Comparison of ENCODE assay signal across 10 mouse cellular contexts in the genomic region with DNA sequence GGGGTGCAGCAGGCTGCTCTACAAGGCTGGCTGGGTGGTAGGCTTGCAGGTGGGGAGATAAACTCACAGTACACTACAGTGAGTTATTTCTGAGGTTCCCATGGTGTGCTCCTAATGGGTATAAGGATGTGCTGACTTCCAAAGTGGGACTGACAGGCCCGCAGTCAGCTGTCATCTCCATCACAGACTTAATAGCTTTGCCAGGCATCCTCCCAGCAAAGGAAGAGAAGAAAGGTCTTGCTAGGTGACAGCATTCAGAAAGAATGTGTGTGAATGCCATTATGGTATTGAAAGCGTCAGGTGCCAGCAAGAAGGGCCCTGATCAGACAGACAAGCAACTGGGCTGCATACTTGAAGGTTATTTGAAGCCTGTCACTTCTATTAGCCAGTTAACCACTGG.
DNase-seq lines count a peak whose midpoint lies in the region; ATAC-seq lines count a peak whose summit lies in the region.
"Had no signal": no experiment of that assay in that cellular context is flagged by ENCODE, and none has a peak within 500 bp of the region (broad histone marks: within the 10 kb centered on the region; RNA-seq: fewer than 3 reads in every experiment).

No protein-coding gene starts in this region.

- H3K27ac ChIP-seq in limb, embryonic 13.5 days, result peak overlapping the region; percentile 23; the same call in 1 of the 2 replicates
- H3K27ac ChIP-seq in limb, embryonic 10.5 days, result no peak overlapping the region
- H3K27ac ChIP-seq in hindbrain, embryonic 16.5 days (ENCODE audit: low read depth, low read length), result peak overlapping the region; percentile 54
- H3K27ac ChIP-seq: liver, embryonic 15.5 days had no signal

- ATAC-seq in limb, embryonic 13.5 days (ENCODE audit: low FRiP score, low read depth), result peak; percentile 50; the same call in 1 of the 2 replicates
- 0 out of 2 replicates have a peak, but pooled peaks have one; percentile 2 for ATAC-seq in hindbrain, embryonic 16.5 days

- DNase-seq in limb, embryonic 10.5 days (ENCODE audit: low spot score), result no peak
- peak; percentile 60 for DNase-seq in heart, adult 8-10 months (ENCODE audit: low spot score)
- DNase-seq in skeletal muscle tissue, adult 2 months (ENCODE audit: low read depth, low spot score), result peak; percentile 23
- no peak for DNase-seq in layer of hippocampus, postnatal 14 days (ENCODE audit: low spot score in 2 of 2)
- DNase-seq in urinary bladder, postnatal 25 days (ENCODE audit: low spot score), result no peak
- no peak for DNase-seq in frontal cortex, postnatal 36 days (ENCODE audit: low spot score in 2 of 2)
- DNase-seq: thymus, adult 2 months had no signal

- WGBS in limb, embryonic 13.5 days, result 60% methylated on average over 2 of the region's 2 CpGs
- WGBS in limb, embryonic 10.5 days, result 74% methylated on average over 2 of the region's 2 CpGs
- 38% methylated on average over 2 of the region's 2 CpGs for WGBS in hindbrain, embryonic 16.5 days

- no peak overlapping the region for H3K9ac ChIP-seq in limb, embryonic 13.5 days
- H3K9ac ChIP-seq in hindbrain, embryonic 16.5 days (ENCODE audit: low read depth, low read length), result no peak overlapping the region; the same call in 1 of the 2 replicates
- H3K9ac ChIP-seq: liver, embryonic 15.5 days had no signal

- no peak overlapping the region for H3K4me3 ChIP-seq in limb, embryonic 13.5 days
- H3K4me3 ChIP-seq in limb, embryonic 10.5 days, result no peak overlapping the region
- H3K4me3 ChIP-seq in hindbrain, embryonic 16.5 days (ENCODE audit: low read length), result no peak overlapping the region
- H3K4me3 ChIP-seq: liver, embryonic 15.5 days had no signal

- no peaks in the 10 kb centered on the region for H3K36me3 ChIP-seq in limb, embryonic 13.5 days
- no peaks in the 10 kb centered on the region for H3K36me3 ChIP-seq in limb, embryonic 10.5 days
- H3K36me3 ChIP-seq in hindbrain, embryonic 16.5 days (ENCODE audit: control insufficient read depth, insufficient read depth, low read length), result no peaks in the 10 kb centered on the region
- H3K36me3 ChIP-seq: liver, embryonic 15.5 days had no signal

- 0 out of 2 replicates have a peak, but pooled peaks cover 2% of the 10 kb centered on the region for H3K27me3 ChIP-seq in limb, embryonic 13.5 days
- peaks cover 8% of the 10 kb centered on the region; the same call in 1 of the 2 replicates for H3K27me3 ChIP-seq in limb, embryonic 10.5 days (ENCODE audit: low read depth, poor library complexity, severe bottlenecking)
- no peaks in the 10 kb centered on the region for H3K27me3 ChIP-seq in hindbrain, embryonic 16.5 days (replicated peaks; ENCODE audit: control insufficient read depth, insufficient read depth, low read length)
- H3K27me3 ChIP-seq: liver, embryonic 15.5 days had no signal

- H3K9me3 ChIP-seq in limb, embryonic 13.5 days, result no peaks in the 10 kb centered on the region
- no peaks in the 10 kb centered on the region for H3K9me3 ChIP-seq in limb, embryonic 10.5 days (replicated peaks)
- H3K9me3 ChIP-seq in hindbrain, embryonic 16.5 days (ENCODE audit: control insufficient read depth, low read length), result no peaks in the 10 kb centered on the region
- H3K9me3 ChIP-seq: liver, embryonic 15.5 days had no signal

- peaks cover 51% of the 10 kb centered on the region for H3K4me1 ChIP-seq in limb, embryonic 13.5 days
- peaks cover 42% of the 10 kb centered on the region for H3K4me1 ChIP-seq in limb, embryonic 10.5 days
- H3K4me1 ChIP-seq in hindbrain, embryonic 16.5 days (ENCODE audit: control insufficient read depth, insufficient read depth, low read depth, low read length), result peaks cover 42% of the 10 kb centered on the region

- H3K4me2 ChIP-seq in limb, embryonic 13.5 days (replicated peaks), result no peak overlapping the region
- no peak overlapping the region; the same call in 1 of the 2 replicates for H3K4me2 ChIP-seq in hindbrain, embryonic 16.5 days (ENCODE audit: low read length)
- H3K4me2 ChIP-seq: liver, embryonic 15.5 days had no signal

Comparison
In these comparisons a context has a peak if more than half of its experiments do, and no peak if none do; other contexts are left out.
1. DNase-seq: peak in heart, adult 8-10 months (single experiment) and skeletal muscle tissue, adult 2 months (single experiment); none in limb, embryonic 10.5 days (single experiment), layer of hippocampus, postnatal 14 days (0 of 2), urinary bladder, postnatal 25 days (single experiment) and frontal cortex, postnatal 36 days (0 of 2).